Mouse (Mus musculus) brown adipose tissue, adult 24 weeks (tissue): ENCODE results near the gene Rpl24. TPM values are rescaled to one million over a fixed set of nuclear protein-coding genes. Genes with fewer than 3 reads are reported as not detected.
"Not testable (repeated sequence)": the region's sequence is repeated elsewhere in the genome, so short reads cannot be mapped to it uniquely, and the experiment has no call there.

Source experiments
- H3K27ac ChIP-seq: fragments of 200-500 bp; replicated peaks from 2 replicates; pipeline ENCODE4 v1.5.1; 2012; ENCODE audit warnings: low read depth, mild to moderate bottlenecking, low read length
- H3K4me1 ChIP-seq: fragments of 200-500 bp; 2 replicates; pipeline ENCODE4 v1.6.1; 2012; ENCODE audit warnings: low read length, mixed read lengths; ENCODE audit not compliant: control insufficient read depth, insufficient read depth, insufficient read length
- H3K4me3 ChIP-seq: fragments of 200-500 bp; 2 replicates; pipeline ENCODE4 v1.5.1; 2012; ENCODE audit warnings: low read depth, mild to moderate bottlenecking, low read length, moderate library complexity; ENCODE audit not compliant: insufficient read depth
- polyA plus RNA-seq: library from polyadenylated mRNA; stranded (reverse); fragments of >200 nt; gene quantifications from 2 replicates; pipeline ENCODE4 v1.2.4, GENCODE M21; 2012; ENCODE audit not compliant: missing spikeins, insufficient read depth, insufficient read length

Rpl24 gene
- polyA plus RNA-seq: 743 and 883 TPM in 2 replicates

GRCm38 (mm10) chr16:55966212-55966871 is at the start of gene Rpl24:
TSS of gene Rpl24 (plus strand) at chr16:55966275.
- H3K4me3 ChIP-seq: peak within 1 kb of the TSS; percentile 99
- H3K4me1 ChIP-seq: no peaks in the 10 kb centered on the region
- H3K27ac ChIP-seq: peak within 1 kb of the TSS; percentile 94

- no peak overlapping the region for H3K27ac ChIP-seq
- no peak overlapping the region for H3K4me3 ChIP-seq
These were observed 44.0 kb upstream of the Rpl24 start for GRCm38 (mm10) chr16:55922079-55922478.

GRCm38 (mm10) chr16:55924010-55924409 is 42.1 kb upstream of the Rpl24 start:
- Histone ChIP-seq H3K27ac (no peak overlapping the region), H3K4me1 (no peaks in the 10 kb centered on the region), H3K4me3 (no peak overlapping the region)

More at GRCm38 (mm10) chr16:55922079-55922478, 44.0 kb upstream of the Rpl24 start:
- H3K4me1 ChIP-seq: no peaks in the 10 kb centered on the region

GRCm38 (mm10) chr16:55933681-55934343 is 32.3 kb upstream of the Rpl24 start:
- no peaks in the 10 kb centered on the region for H3K4me1 ChIP-seq
- peak overlapping the region; percentile 96 for H3K4me3 ChIP-seq
- H3K27ac ChIP-seq: no peak overlapping the region

GRCm38 (mm10) chr16:55934453-55935037 is 31.5 kb upstream of the Rpl24 start, which contains the start of gene Cep97:
TSS of gene Cep97 (minus strand) at chr16:55934855.
- H3K4me3 ChIP-seq: peak within 1 kb of the TSS; percentile 96
- 0 out of 2 replicates have a peak within 1 kb of the TSS, but pooled peaks have one; percentile 49 for H3K27ac ChIP-seq
- no peaks in the 10 kb centered on the region for H3K4me1 ChIP-seq

GRCm38 (mm10) chr16:55938761-55939160 is 27.3 kb upstream of the Rpl24 start:
- Histone ChIP-seq H3K4me3 (no peak overlapping the region), H3K27ac (no peak overlapping the region), H3K4me1 (no peaks in the 10 kb centered on the region)

GRCm38 (mm10) chr16:55939703-55940102 is 26.4 kb upstream of the Rpl24 start:
- Histone ChIP-seq H3K4me3 (no peak overlapping the region), H3K27ac (no peak overlapping the region), H3K4me1 (no peaks in the 10 kb centered on the region)

GRCm38 (mm10) chr16:55940781-55941180 is 25.3 kb upstream of the Rpl24 start:
- H3K27ac ChIP-seq: no peak overlapping the region
- H3K4me1 ChIP-seq: no peaks in the 10 kb centered on the region
- no peak overlapping the region for H3K4me3 ChIP-seq

GRCm38 (mm10) chr16:55947266-55947665 is 18.8 kb upstream of the Rpl24 start:
- Histone ChIP-seq H3K4me3 (no peak overlapping the region), H3K4me1 (no peaks in the 10 kb centered on the region)

GRCm38 (mm10) chr16:55947876-55948410 is 18.1 kb upstream of the Rpl24 start:
- not testable (repeated sequence) for H3K4me1 ChIP-seq, H3K27ac ChIP-seq, H3K4me3 ChIP-seq

More at GRCm38 (mm10) chr16:55947266-55947665, 18.8 kb upstream of the Rpl24 start:
- H3K27ac ChIP-seq: no peak overlapping the region

- Histone ChIP-seq H3K4me3 (no peak overlapping the region), H3K27ac (no peak overlapping the region), H3K4me1 (no peaks in the 10 kb centered on the region)
These were observed 17.1 kb upstream of the Rpl24 start for GRCm38 (mm10) chr16:55948963-55949362.

- Histone ChIP-seq H3K4me3 (no peak overlapping the region), H3K4me1 (no peaks in the 10 kb centered on the region), H3K27ac (no peak overlapping the region)
These were observed 15.6 kb upstream of the Rpl24 start for GRCm38 (mm10) chr16:55950462-55950861.

GRCm38 (mm10) chr16:55950946-55951678 is 15.0 kb upstream of the Rpl24 start:
- no peak overlapping the region for H3K4me3 ChIP-seq
- no peak overlapping the region for H3K27ac ChIP-seq
- H3K4me1 ChIP-seq: no peaks in the 10 kb centered on the region

- H3K4me3 ChIP-seq: no peak overlapping the region
- H3K27ac ChIP-seq: no peak overlapping the region
- no peaks in the 10 kb centered on the region for H3K4me1 ChIP-seq
These were observed 14.3 kb upstream of the Rpl24 start for GRCm38 (mm10) chr16:55951679-55952327.
